In the genomic region with DNA sequence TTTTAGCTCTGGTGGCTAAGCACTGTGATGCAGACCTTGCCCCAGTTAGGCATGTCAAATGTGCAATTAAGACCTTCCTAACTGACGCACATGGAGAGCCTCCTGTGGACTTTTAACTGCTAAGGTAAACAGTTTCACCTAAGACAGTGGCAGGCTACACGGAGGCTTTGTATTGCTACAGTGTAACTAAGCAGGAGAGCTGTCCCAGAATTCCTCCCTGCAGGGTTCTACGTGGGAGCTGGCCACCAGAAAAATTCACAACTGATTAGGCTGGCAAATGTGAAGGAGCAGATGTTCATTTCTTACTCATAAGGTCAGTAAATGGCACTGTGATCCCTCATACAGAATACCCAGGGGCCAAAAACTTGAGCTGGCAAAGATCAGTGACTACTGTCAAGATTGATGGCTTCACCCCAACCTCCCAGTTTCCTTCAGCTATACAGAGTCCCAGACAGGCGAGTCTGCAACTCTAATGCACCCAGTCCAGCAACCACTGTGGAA, we compare ENCODE assay signal across 12 mouse cellular contexts.
A peak's percentile ranks its signal among the peaks of the same experiment; 100 is the strongest.
DNase-seq lines count a peak whose midpoint lies in the region; ATAC-seq lines count a peak whose summit lies in the region.
"Had no signal": no experiment of that assay in that cellular context is flagged by ENCODE, and none has a peak within 500 bp of the region (broad histone marks: within the 10 kb centered on the region; RNA-seq: fewer than 3 reads in every experiment).

No protein-coding gene starts in this region.

- ATAC-seq in kidney, embryonic 16.5 days (ENCODE audit: low FRiP score, low TSS enrichment) = peak; percentile 63; the same call in 1 of the 2 replicates
- ATAC-seq: forebrain, postnatal 0 days had no signal

- DNase-seq in cerebellum, postnatal 10 days = peak; percentile 46 to 66
- DNase-seq in cerebellum, adult 18-20 months = no peak
- DNase-seq in kidney, adult 18-20 months = peak; percentile 8
- DNase-seq in kidney, postnatal 4 days = no peak
- DNase-seq in R1 (ENCODE audit: low read depth, low spot score) (peak; percentile 19), MN1 (ENCODE audit: low spot score) (no peak)
- no peak for DNase-seq in adrenal gland, postnatal 25 days
- DNase-seq: forebrain, postnatal 0 days had no signal

- peaks cover 4% of the 10 kb centered on the region; the same call in 1 of the 2 replicates for H3K4me1 ChIP-seq in kidney, embryonic 16.5 days (ENCODE audit: insufficient read depth, low read length)
- H3K4me1 ChIP-seq: limb, embryonic 15.5 days had no signal

- H3K27me3 ChIP-seq in kidney, embryonic 16.5 days (ENCODE audit: insufficient read depth, low read length) = no peaks in the 10 kb centered on the region
- H3K27me3 ChIP-seq: embryonic facial prominence, embryonic 13.5 days; limb, embryonic 15.5 days had no signal

- H3K4me2 ChIP-seq in kidney, embryonic 16.5 days (replicated peaks; ENCODE audit: low read depth, low read length) = no peak overlapping the region
- H3K4me2 ChIP-seq: embryonic facial prominence, embryonic 13.5 days; limb, embryonic 15.5 days; midbrain, embryonic 11.5 days had no signal

- H3K4me3 ChIP-seq in kidney, embryonic 16.5 days (ENCODE audit: low read length) = no peak overlapping the region
- H3K4me3 ChIP-seq: embryonic facial prominence, embryonic 13.5 days; limb, embryonic 15.5 days had no signal

- WGBS in kidney, embryonic 16.5 days = 21% methylated on average over 4 of the region's 4 CpGs

- no peak overlapping the region for H3K9ac ChIP-seq in kidney, embryonic 16.5 days (replicated peaks; ENCODE audit: low read length)
- H3K9ac ChIP-seq: embryonic facial prominence, embryonic 13.5 days; forebrain, postnatal 0 days; limb, embryonic 15.5 days had no signal

- no peaks in the 10 kb centered on the region for H3K36me3 ChIP-seq in kidney, embryonic 16.5 days (ENCODE audit: insufficient read depth, low read length)
- H3K36me3 ChIP-seq: embryonic facial prominence, embryonic 13.5 days; limb, embryonic 15.5 days had no signal

- H3K9me3 ChIP-seq in kidney, embryonic 16.5 days (ENCODE audit: low read length) = no peaks in the 10 kb centered on the region
- H3K9me3 ChIP-seq: embryonic facial prominence, embryonic 13.5 days; limb, embryonic 15.5 days had no signal

- no peak overlapping the region for H3K27ac ChIP-seq in kidney, embryonic 16.5 days (ENCODE audit: low read length)
- H3K27ac ChIP-seq: embryonic facial prominence, embryonic 13.5 days; limb, embryonic 15.5 days had no signal

Comparison
In these comparisons a context has a peak if more than half of its experiments do, and no peak if none do; other contexts are left out.
1. DNase-seq: peak in cerebellum, postnatal 10 days (2 of 2), kidney, adult 18-20 months (single experiment) and R1 (single experiment); none in cerebellum, adult 18-20 months (0 of 2), kidney, postnatal 4 days (0 of 2), MN1 (single experiment) and adrenal gland, postnatal 25 days (single experiment).